Mouse (Mus musculus) kidney, adult 18-20 months (tissue): ENCODE measurements around the gene Pcna.
A peak's percentile ranks its signal among the peaks of the same experiment; 100 is the strongest.
"Not testable (repeated sequence)": the region's sequence is repeated elsewhere in the genome, so short reads cannot be mapped to it uniquely, and the experiment has no call there.

Source experiments
- DNase-seq: peaks from one replicate; pipeline ENCODE4 v3.0.0; 2021

Pcna gene

GRCm38 (mm10) chr2:132275527-132275926 lies 22.4 kb upstream of the Pcna start:
- no peak for DNase-seq

- DNase-seq = no peak
These were observed 19.7 kb upstream of the Pcna start for GRCm38 (mm10) chr2:132272694-132273389.

- DNase-seq = peak; percentile 65
These were observed 17.3 kb upstream of the Pcna start for GRCm38 (mm10) chr2:132270331-132270951.

GRCm38 (mm10) chr2:132269217-132269616 lies 16.1 kb upstream of the Pcna start:
- no peak for DNase-seq

- DNase-seq = no peak
These were observed 13.0 kb upstream of the Pcna start for GRCm38 (mm10) chr2:132266086-132266485.

GRCm38 (mm10) chr2:132265196-132265595 lies 12.1 kb upstream of the Pcna start:
- no peak for DNase-seq

- DNase-seq = no peak
These were observed 11.2 kb upstream of the Pcna start for GRCm38 (mm10) chr2:132264266-132264710.

GRCm38 (mm10) chr2:132263421-132264265 lies 10.5 kb upstream of the Pcna start:
- peak; percentile 55 for DNase-seq

GRCm38 (mm10) chr2:132262879-132263398 lies 9.8 kb upstream of the Pcna start, which contains the start of gene Cds2:
Gene Cds2 (plus strand): TSS chr2:132263148.
- DNase-seq = peak; percentile 99

- no peak for DNase-seq
These were observed 9.1 kb upstream of the Pcna start for GRCm38 (mm10) chr2:132262175-132262574.

GRCm38 (mm10) chr2:132260601-132261000 lies 7.5 kb upstream of the Pcna start:
- DNase-seq = no peak

- no peak for DNase-seq
These were observed 4.4 kb upstream of the Pcna start for GRCm38 (mm10) chr2:132257350-132258068.

- no peak for DNase-seq
These were observed 489 bp upstream of the Pcna start for GRCm38 (mm10) chr2:132253603-132254002.

GRCm38 (mm10) chr2:132251911-132252310 lies 1.2 kb downstream of the Pcna start:
- DNase-seq = no peak

- DNase-seq = peak; percentile 94
These were observed 5.4 kb downstream of the Pcna start, which contains the start of gene Tmem230 for GRCm38 (mm10) chr2:132247539-132248313. Gene Tmem230 (minus strand): TSS chr2:132247807.

- DNase-seq = no peak
These were observed 9.7 kb downstream of the Pcna start for GRCm38 (mm10) chr2:132243370-132243769.

GRCm38 (mm10) chr2:132240457-132240856 lies 12.7 kb downstream of the Pcna start:
- DNase-seq = peak; percentile 49

GRCm38 (mm10) chr2:132239434-132239833 lies 13.7 kb downstream of the Pcna start:
- not testable (repeated sequence) for DNase-seq

GRCm38 (mm10) chr2:132235975-132236374 lies 17.1 kb downstream of the Pcna start:
- no peak for DNase-seq

GRCm38 (mm10) chr2:132235291-132235690 lies 17.8 kb downstream of the Pcna start:
- DNase-seq = no peak

GRCm38 (mm10) chr2:132233985-132234765 lies 18.9 kb downstream of the Pcna start:
- no peak for DNase-seq
